Mouse (Mus musculus) embryo, embryonic 10 days (tissue): Measurements from ENCODE around the gene Mmp7.

Experiments used
- DNase-seq: peaks from one replicate; pipeline ENCODE4 v3.0.0-alpha.2; 2015; ENCODE audit warnings: low spot score

Gene Mmp7

DNA sequence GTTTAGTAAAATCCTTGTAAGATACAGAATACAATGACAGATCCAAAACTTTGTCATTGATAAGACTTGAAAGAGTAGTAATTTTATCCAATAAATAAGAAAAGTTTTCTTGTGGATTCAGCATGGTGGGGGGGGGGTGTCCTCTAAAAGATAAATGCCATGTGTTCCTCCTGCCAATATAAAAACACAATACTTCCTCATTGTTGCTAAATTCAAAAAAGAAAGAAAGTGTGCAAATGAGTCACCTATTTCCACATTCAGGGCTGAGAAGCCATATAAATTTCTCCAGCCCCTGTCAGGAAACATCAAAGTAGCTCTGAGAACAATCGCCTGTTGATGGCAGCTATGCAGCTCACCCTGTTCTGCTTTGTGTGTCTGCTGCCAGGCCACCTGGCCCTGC, at the start of gene Mmp7:
Gene Mmp7 (plus strand): TSS at position 301 of the 400 bp plus-strand sequence.
- no peak for DNase-seq

- no peak for DNase-seq
Measured at GRCm38 (mm10) chr9:7647901-7648300, 44.0 kb upstream of the Mmp7 start.

- no peak for DNase-seq
Measured at GRCm38 (mm10) chr9:7650397-7651180, 41.3 kb upstream of the Mmp7 start.

DNA sequence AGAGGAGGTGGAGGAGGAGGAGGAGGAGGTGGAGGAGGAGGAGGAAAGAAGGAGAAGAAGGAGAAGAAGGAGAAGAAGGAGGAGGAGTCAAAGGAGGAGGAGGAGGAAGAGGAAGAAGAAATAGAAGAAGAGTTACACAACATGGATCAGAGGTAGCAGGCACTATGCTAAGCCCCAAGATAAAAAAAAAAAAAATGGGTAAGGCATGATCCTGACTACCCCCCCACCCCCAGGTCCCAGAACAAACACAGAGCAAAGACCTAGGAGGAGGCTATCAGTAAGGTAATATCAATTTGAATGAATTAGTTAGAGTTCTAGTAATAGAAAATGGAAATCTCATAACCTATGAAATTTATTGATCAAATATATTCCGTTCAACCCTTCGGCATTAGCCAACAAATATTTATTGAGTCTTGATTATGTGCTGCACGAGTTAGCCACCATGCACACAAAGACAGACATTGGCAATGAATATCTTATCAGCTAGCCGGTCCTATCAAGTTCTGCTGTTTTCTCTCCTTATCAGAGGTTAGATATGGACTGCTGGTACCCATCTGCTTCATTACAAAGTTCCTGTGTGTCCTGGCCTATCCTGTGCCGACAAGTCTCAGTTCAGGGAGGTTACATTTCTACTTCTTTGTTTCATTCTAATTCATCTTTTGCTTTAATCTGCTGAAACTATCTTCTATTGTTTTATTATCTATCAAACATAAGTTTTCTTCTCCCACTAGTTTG, 39.4 kb upstream of the Mmp7 start:
- DNase-seq = no peak

DNA sequence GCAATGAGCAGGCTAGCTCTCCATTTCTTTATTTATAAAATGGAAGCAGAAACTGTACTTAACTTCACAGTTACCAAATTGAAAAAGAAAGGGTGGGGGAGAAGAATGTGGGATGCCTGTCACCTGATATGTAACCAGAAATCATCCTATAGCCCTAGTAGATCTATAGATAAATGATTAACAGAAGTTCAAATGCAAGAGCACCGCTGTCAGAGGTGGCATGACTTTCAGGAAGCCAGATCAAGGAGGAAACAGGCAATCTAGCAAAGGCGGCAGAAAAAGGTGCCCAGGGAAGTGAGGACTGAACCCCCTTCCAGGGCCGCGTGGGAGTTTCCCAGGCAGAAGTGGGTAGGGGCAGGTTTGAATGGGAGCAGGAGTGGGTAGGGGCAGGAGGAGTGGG, 33.9 kb upstream of the Mmp7 start:
- DNase-seq = no peak

- peak; percentile 55 for DNase-seq
Measured at GRCm38 (mm10) chr9:7659469-7660020, 32.3 kb upstream of the Mmp7 start.

- DNase-seq = no peak
Measured at GRCm38 (mm10) chr9:7661371-7661770, 30.5 kb upstream of the Mmp7 start.

DNA sequence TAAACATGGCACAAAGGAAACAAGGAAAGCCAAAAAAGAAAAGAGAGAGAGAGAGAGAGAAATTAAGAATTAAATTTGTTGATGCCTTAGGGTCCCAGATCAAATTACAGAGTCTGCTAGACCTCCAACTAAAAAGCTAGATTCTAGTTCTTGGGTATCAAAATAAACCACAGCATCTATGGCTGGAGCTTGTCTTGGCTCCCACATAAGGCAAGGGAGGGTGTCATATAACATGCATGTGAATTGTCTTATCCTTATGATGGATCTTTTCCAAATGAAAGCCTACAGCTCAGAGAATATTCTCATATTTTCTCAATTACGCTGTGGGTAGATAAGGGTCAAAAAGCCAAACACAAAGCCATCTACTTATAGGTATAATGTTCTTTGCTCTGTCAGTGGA, 22.2 kb upstream of the Mmp7 start:
- DNase-seq = no peak

DNA sequence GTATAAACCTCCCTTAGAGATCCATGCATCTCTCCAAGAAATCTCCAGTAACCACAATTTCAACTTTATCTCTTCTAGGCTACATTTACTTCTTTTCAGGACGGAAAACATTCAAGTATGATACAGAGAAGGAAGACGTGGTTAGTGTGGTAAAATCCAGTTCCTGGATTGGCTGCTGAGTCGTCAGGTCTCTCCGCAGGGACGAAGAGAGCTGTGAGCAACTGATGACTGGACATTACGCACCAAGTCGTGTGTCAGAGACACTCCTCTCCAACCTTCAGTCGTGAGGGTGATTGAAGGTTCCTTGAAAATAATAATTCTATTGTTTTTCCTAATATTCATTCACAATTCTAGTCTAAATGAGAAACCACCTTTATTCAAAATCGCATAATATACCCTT, 18.9 kb upstream of the Mmp7 start:
- DNase-seq = no peak

DNA sequence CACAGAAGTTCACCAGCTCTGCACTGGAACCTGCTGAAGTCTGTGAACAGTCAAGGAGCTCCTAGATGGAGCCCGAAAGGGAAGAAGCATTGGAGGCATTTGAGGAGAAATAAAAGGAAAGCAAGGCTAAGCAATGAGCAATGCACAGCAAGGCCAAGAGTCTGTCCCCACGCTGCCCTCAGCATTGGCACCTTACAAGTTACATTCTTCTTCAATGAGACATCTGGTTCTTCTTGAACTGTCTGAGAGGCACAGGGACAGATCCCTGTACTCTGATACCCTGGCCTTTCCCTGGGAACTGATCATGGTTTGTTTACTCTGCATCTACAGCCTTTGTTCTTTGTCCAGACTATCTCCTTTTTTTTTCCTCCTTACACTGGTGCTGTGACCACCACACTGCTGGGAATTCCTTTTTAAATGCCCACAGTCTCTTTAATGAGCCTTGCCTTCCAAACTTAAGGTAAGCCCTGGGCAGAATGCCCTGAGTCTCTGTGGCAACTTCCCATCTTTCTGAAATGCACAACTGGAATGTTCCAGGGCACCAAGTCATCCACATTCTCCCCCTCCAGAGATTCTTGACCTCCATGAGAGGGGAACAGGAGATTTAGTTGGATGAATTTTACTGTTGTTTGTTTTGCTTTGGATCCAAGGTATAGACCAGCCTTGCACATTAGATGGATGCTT, 13.6 kb upstream of the Mmp7 start:
- DNase-seq = no peak

- DNase-seq = no peak
Measured at GRCm38 (mm10) chr9:7682081-7682618, 9.7 kb upstream of the Mmp7 start.

DNA sequence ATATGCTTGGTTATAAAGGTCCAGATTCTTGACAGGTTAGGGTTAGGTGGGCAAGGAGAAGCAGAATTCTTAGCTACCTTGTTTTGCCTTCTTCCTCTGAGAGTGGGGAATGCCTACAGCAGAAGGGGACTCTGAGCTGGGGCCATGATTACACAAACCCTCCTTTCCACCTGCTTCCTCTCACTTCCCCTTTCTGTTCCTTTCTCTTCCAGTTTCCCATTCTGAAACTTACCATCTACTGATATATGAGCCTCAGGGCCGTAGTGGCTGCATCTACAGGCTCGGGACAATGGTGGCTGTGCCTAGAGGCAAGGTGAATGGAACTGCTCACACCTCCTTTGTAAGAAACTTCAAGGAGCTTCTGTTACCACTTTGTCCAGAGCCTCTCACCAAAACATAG, 5.9 kb upstream of the Mmp7 start:
- DNase-seq = no peak

DNA sequence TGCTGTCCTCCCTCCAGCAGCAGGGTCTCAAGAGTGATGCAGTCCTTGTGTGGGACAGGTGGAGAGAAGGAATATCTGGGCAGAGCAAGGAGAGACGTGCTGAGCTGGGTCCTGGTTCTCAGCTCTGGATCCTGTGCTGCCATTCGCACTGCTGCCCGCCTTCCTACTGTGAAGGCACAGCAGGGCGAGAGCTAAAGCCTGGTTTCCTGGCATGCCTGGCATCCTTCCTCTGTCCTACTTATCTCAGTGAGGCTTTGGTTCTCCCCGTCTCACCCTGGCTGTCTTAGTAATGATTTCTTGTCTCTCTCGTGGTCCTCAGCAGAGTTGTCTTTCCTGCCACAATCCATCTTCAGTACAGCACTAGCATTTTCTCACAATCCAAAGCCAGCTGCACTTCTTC, 2.1 kb upstream of the Mmp7 start:
- DNase-seq = no peak

- peak; percentile 8 for DNase-seq
Measured at GRCm38 (mm10) chr9:7693961-7694360, 2.1 kb downstream of the Mmp7 start.

GRCm38 (mm10) chr9:7695646-7696045, 3.8 kb downstream of the Mmp7 start:
- DNase-seq = no peak

DNA sequence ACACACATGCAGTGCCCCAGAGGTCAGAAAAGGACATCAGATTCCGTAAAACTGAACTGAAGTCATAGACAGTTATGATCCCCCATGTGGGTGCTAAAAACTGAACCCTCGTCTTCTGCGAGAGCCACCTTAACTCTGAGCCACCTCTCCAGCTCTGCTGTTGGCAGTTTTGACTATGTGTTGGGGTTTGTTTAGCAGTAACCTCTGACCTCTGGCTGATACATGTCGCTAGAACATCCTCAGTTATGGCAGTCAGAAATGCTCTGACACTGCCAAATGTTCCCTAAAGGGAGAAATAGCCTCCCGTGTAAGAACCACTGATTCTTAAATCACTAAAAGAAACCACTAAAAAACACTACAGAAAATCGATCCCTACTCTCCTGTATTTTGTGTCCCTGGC, 16.8 kb downstream of the Mmp7 start:
- DNase-seq = no peak

- DNase-seq = no peak
Measured at GRCm38 (mm10) chr9:7711196-7711595, 19.3 kb downstream of the Mmp7 start.

DNA sequence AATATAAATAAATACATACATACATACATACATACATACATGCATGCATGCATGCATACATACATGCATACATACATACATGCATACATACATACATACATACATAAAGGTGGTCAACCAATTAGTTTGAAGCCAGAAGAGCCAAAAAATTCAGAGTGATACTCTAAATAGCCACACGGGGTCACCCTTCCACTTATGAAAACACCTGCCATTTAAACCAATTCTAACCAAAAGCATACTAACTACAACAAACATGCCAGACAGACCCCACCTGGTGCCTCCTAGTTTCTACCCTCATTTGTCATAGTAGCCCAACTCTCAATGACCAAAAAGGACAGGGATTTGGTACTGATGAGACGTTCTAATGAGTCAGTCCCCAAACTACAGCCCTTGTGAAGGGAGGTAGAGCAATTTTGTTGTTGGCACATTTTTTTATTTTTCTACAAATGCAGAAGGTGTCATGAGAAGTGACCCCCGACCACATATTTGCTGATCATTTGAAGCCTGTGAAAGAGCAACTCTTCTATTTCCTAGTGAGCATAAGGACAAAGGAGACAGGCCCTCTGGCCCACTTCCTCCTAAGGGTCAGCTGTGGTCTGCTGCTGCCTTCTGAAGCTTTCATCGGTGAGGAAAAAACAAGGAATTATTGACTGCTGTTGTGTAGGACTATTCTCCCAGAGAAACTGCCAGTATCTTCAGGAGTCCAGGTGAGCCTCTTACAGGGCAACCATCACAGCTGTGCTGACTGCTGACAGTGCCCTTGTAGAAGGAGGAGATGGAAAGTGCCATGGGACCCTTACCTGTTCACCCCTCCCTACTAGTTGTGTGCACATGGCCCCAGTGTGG, 22.4 kb downstream of the Mmp7 start:
- DNase-seq = peak; percentile 55

DNA sequence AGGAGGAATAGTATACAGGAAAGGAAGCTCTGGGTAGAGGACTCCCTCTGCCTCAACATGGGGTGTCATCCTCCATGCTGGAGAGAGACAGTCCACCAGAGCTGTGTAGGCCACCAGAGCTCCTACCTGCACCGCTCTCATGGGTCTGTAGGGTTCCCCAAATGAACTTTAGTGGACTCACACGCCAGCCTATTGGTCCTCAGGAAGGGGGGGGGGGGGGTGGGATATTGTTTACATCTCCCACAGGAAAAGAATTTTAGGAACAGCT, 23.0 kb downstream of the Mmp7 start:
- DNase-seq = no peak

DNA sequence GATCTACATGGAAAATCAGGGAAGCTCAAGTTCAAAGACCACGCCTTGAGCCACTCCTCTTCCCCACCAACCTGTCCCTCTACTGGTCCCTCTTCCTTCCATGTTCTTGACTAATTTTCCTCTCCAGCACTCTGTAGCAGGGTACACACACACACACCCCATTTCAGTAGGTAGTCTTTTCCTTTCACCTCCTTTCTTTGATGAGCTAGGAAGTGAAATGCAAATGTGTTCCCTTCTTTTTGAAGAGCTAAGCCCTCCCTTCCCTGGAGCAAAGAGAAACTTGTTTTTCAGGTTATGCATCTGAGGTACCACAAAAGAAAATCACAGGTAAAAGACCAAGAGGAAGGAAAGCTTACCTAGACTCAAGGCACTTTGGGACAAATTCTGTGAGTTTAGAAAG, 29.7 kb downstream of the Mmp7 start:
- no peak for DNase-seq

- DNase-seq = no peak
Measured at GRCm38 (mm10) chr9:7728997-7729396, 37.1 kb downstream of the Mmp7 start.

GRCm38 (mm10) chr9:7742696-7743095, 50.8 kb downstream of the Mmp7 start:
- no peak for DNase-seq
